In the genomic region with DNA sequence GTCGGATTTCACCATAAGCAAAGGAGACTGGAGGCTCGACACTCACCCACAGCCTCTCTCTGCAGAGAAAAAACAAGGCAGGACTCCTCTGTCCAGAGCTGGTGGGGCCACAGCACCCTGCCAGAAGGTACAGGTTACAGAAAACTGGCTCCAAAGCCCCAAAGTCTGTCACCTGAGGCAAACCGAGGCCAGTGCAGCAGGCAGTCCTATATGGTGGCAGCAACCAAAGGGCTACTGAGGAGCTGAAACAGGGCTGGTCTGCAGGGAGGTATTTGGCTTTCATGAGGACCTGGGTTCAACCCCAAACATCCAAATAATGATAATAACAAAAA, we compare ENCODE assay signal across 21 mouse cellular contexts. TPM values are rescaled to one million over a fixed set of nuclear protein-coding genes. Genes with fewer than 3 reads are reported as not detected.
DNase-seq lines count a peak whose midpoint lies in the region; ATAC-seq and TF ChIP-seq lines count a peak whose summit lies in the region.
"Had no signal": no experiment of that assay in that cellular context is flagged by ENCODE, and none has a peak within 500 bp of the region (broad histone marks: within the 10 kb centered on the region; RNA-seq: fewer than 3 reads in every experiment).

No protein-coding gene starts in this region.

- H3K4me2 ChIP-seq in intestine, embryonic 14.5 days (ENCODE audit: low read length): no peak overlapping the region
- H3K4me2 ChIP-seq in intestine, postnatal 0 days (replicated peaks; ENCODE audit: low read depth): no peak overlapping the region
- H3K4me2 ChIP-seq in midbrain, embryonic 11.5 days: no peak overlapping the region
- H3K4me2 ChIP-seq in midbrain, embryonic 14.5 days (ENCODE audit: low read length): no peak overlapping the region
- H3K4me2 ChIP-seq in limb, embryonic 11.5 days (ENCODE audit: low read depth, severe bottlenecking): no peak overlapping the region
- H3K4me2 ChIP-seq in midbrain, embryonic 16.5 days (ENCODE audit: low read length): no peak overlapping the region
- no peak overlapping the region for H3K4me2 ChIP-seq in heart, embryonic 11.5 days
- H3K4me2 ChIP-seq: embryonic facial prominence, embryonic 12.5 days; intestine, embryonic 15.5 days; liver, embryonic 12.5 days; neural tube, embryonic 15.5 days had no signal

- H3K36me3 ChIP-seq in intestine, embryonic 14.5 days (ENCODE audit: control insufficient read depth, insufficient read depth, low read length): no peaks in the 10 kb centered on the region
- H3K36me3 ChIP-seq in intestine, postnatal 0 days (ENCODE audit: control insufficient read depth, insufficient read depth): no peaks in the 10 kb centered on the region
- H3K36me3 ChIP-seq in midbrain, embryonic 11.5 days (ENCODE audit: control insufficient read depth, insufficient read depth, low read length): no peaks in the 10 kb centered on the region
- no peaks in the 10 kb centered on the region for H3K36me3 ChIP-seq in midbrain, embryonic 14.5 days (ENCODE audit: control insufficient read depth, insufficient read depth, low read length)
- no peaks in the 10 kb centered on the region for H3K36me3 ChIP-seq in limb, embryonic 11.5 days (ENCODE audit: control insufficient read depth, insufficient read depth, low read length)
- H3K36me3 ChIP-seq in midbrain, embryonic 16.5 days (ENCODE audit: control insufficient read depth, insufficient read depth, low read length): no peaks in the 10 kb centered on the region
- no peaks in the 10 kb centered on the region for H3K36me3 ChIP-seq in heart, embryonic 11.5 days (ENCODE audit: control insufficient read depth, insufficient read depth, low read length)
- H3K36me3 ChIP-seq: embryonic facial prominence, embryonic 12.5 days; intestine, embryonic 15.5 days; liver, embryonic 12.5 days; neural tube, embryonic 15.5 days had no signal

- 24% methylated on average over 3 of the region's 3 CpGs for WGBS in intestine, embryonic 14.5 days
- 11% methylated on average over 3 of the region's 3 CpGs for WGBS in intestine, postnatal 0 days
- 6% methylated on average over 3 of the region's 3 CpGs for WGBS in midbrain, embryonic 11.5 days
- 3% methylated on average over 3 of the region's 3 CpGs for WGBS in midbrain, embryonic 14.5 days
- 12% methylated on average over 3 of the region's 3 CpGs for WGBS in limb, embryonic 11.5 days
- WGBS in midbrain, embryonic 16.5 days: 5% methylated on average over 3 of the region's 3 CpGs
- WGBS in heart, embryonic 11.5 days (ENCODE audit: insufficient replicate concordance): 14% methylated on average over 3 of the region's 3 CpGs

- H3K9me3 ChIP-seq in intestine, embryonic 14.5 days (ENCODE audit: control insufficient read depth, low read length): no peaks in the 10 kb centered on the region
- no peaks in the 10 kb centered on the region for H3K9me3 ChIP-seq in intestine, postnatal 0 days (ENCODE audit: control insufficient read depth)
- H3K9me3 ChIP-seq in midbrain, embryonic 11.5 days (ENCODE audit: control insufficient read depth, low read length): no peaks in the 10 kb centered on the region
- no peaks in the 10 kb centered on the region for H3K9me3 ChIP-seq in midbrain, embryonic 14.5 days (ENCODE audit: control insufficient read depth, low read length)
- H3K9me3 ChIP-seq in limb, embryonic 11.5 days (ENCODE audit: control insufficient read depth, low read length): no peaks in the 10 kb centered on the region
- no peaks in the 10 kb centered on the region for H3K9me3 ChIP-seq in midbrain, embryonic 16.5 days (replicated peaks; ENCODE audit: control insufficient read depth, low read length, poor library complexity, severe bottlenecking)
- no peaks in the 10 kb centered on the region for H3K9me3 ChIP-seq in heart, embryonic 11.5 days (replicated peaks; ENCODE audit: control insufficient read depth, low read length)
- H3K9me3 ChIP-seq: embryonic facial prominence, embryonic 12.5 days; intestine, embryonic 15.5 days; liver, embryonic 12.5 days; neural tube, embryonic 15.5 days had no signal

- no peak for TF ChIP-seq CTCF in intestine, postnatal 0 days (IDR thresholded peaks at IDR 0.05; ENCODE audit: low read depth)

- DNase-seq in intestine, embryonic 14.5 days (ENCODE audit: low spot score): peak; percentile 42
- peak; percentile 84 for DNase-seq in midbrain, embryonic 11.5 days (ENCODE audit: low spot score, missing footprints)
- DNase-seq in midbrain, embryonic 14.5 days: no peak
- peak; percentile 42 for DNase-seq in limb, embryonic 11.5 days (ENCODE audit: low spot score)
- no peak for DNase-seq in spleen, postnatal 36 days (ENCODE audit: low spot score in 2 of 2)
- DNase-seq: adrenal gland, adult 8-10 months; cerebellum, adult 9-10 months; gastrocnemius, adult 2 months; heart, postnatal 4 days; kidney, postnatal 10 days; lung, adult 2 months; right cerebral cortex, postnatal 14 days had no signal

- ATAC-seq in intestine, embryonic 14.5 days (replicated peaks; ENCODE audit: low FRiP score, low TSS enrichment, low read depth): no peak
- ATAC-seq in intestine, postnatal 0 days: no peak
- ATAC-seq in midbrain, embryonic 11.5 days (ENCODE audit: low FRiP score): peak; percentile 50
- ATAC-seq in midbrain, embryonic 14.5 days (ENCODE audit: low FRiP score, low TSS enrichment): no peak
- ATAC-seq in limb, embryonic 11.5 days (ENCODE audit: insufficient number of reproducible peaks, low FRiP score, low TSS enrichment, low read depth): 0 out of 2 replicates have a peak, but pooled peaks have one; percentile 46
- 0 out of 2 replicates have a peak, but pooled peaks have one; percentile 3 for ATAC-seq in midbrain, embryonic 16.5 days
- ATAC-seq in heart, embryonic 11.5 days (replicated peaks; ENCODE audit: insufficient number of reproducible peaks, low FRiP score, low TSS enrichment): no peak
- ATAC-seq: intestine, embryonic 15.5 days; liver, embryonic 12.5 days; Patski had no signal

- H3K4me3 ChIP-seq in intestine, embryonic 14.5 days (ENCODE audit: low read depth, low read length): no peak overlapping the region
- no peak overlapping the region for H3K4me3 ChIP-seq in intestine, postnatal 0 days (ENCODE audit: low read depth, low read length)
- no peak overlapping the region for H3K4me3 ChIP-seq in midbrain, embryonic 11.5 days (ENCODE audit: low read depth, low read length)
- no peak overlapping the region for H3K4me3 ChIP-seq in midbrain, embryonic 14.5 days (replicated peaks; ENCODE audit: low read depth, low read length)
- H3K4me3 ChIP-seq in limb, embryonic 11.5 days (ENCODE audit: low read depth, low read length): no peak overlapping the region
- no peak overlapping the region for H3K4me3 ChIP-seq in midbrain, embryonic 16.5 days (ENCODE audit: low read depth, low read length)
- H3K4me3 ChIP-seq in heart, embryonic 11.5 days (ENCODE audit: low read depth, low read length): no peak overlapping the region
- H3K4me3 ChIP-seq: embryonic facial prominence, embryonic 12.5 days; erythroblast, embryonic 14.5 days; gastrocnemius, adult 2 months; intestine, embryonic 15.5 days; liver, embryonic 12.5 days; neural tube, embryonic 15.5 days had no signal

- H3K27ac ChIP-seq in intestine, embryonic 14.5 days (ENCODE audit: low read depth): no peak overlapping the region
- no peak overlapping the region for H3K27ac ChIP-seq in intestine, postnatal 0 days (ENCODE audit: low read depth, low read length)
- no peak overlapping the region for H3K27ac ChIP-seq in midbrain, embryonic 11.5 days (ENCODE audit: low read depth, low read length)
- no peak overlapping the region for H3K27ac ChIP-seq in midbrain, embryonic 14.5 days (replicated peaks; ENCODE audit: low read depth, low read length)
- no peak overlapping the region; the same call in 1 of the 2 replicates for H3K27ac ChIP-seq in limb, embryonic 11.5 days (replicated peaks; ENCODE audit: low read depth, low read length)
- H3K27ac ChIP-seq in midbrain, embryonic 16.5 days (ENCODE audit: low read length): no peak overlapping the region
- no peak overlapping the region for H3K27ac ChIP-seq in heart, embryonic 11.5 days (ENCODE audit: low read depth, low read length)
- H3K27ac ChIP-seq: embryonic facial prominence, embryonic 12.5 days; gastrocnemius, adult 2 months; intestine, embryonic 15.5 days; liver, embryonic 12.5 days; neural tube, embryonic 15.5 days had no signal

- no peaks in the 10 kb centered on the region for H3K4me1 ChIP-seq in intestine, embryonic 14.5 days (replicated peaks; ENCODE audit: control insufficient read depth, insufficient read depth, low read length)
- H3K4me1 ChIP-seq in intestine, postnatal 0 days (replicated peaks; ENCODE audit: control insufficient read depth, insufficient read depth, low read length): no peaks in the 10 kb centered on the region
- peaks cover 11% of the 10 kb centered on the region for H3K4me1 ChIP-seq in midbrain, embryonic 11.5 days (ENCODE audit: control insufficient read depth, insufficient read depth, low read length)
- H3K4me1 ChIP-seq in midbrain, embryonic 14.5 days (ENCODE audit: control insufficient read depth, insufficient read depth, low read length): peaks cover 9% of the 10 kb centered on the region; the same call in 1 of the 2 replicates
- peaks cover 16% of the 10 kb centered on the region for H3K4me1 ChIP-seq in limb, embryonic 11.5 days (ENCODE audit: control insufficient read depth, insufficient read depth, low read length)
- H3K4me1 ChIP-seq in midbrain, embryonic 16.5 days (ENCODE audit: control insufficient read depth, insufficient read depth, low read length): no peaks in the 10 kb centered on the region; the same call in 1 of the 2 replicates
- no peaks in the 10 kb centered on the region for H3K4me1 ChIP-seq in heart, embryonic 11.5 days (ENCODE audit: control insufficient read depth, insufficient read depth, low read length)
- H3K4me1 ChIP-seq: intestine, embryonic 15.5 days; liver, embryonic 12.5 days; neural tube, embryonic 15.5 days had no signal

- H3K27me3 ChIP-seq in intestine, embryonic 14.5 days (replicated peaks; ENCODE audit: control insufficient read depth, insufficient read depth, low read length): no peaks in the 10 kb centered on the region
- no peaks in the 10 kb centered on the region for H3K27me3 ChIP-seq in intestine, postnatal 0 days (replicated peaks; ENCODE audit: control insufficient read depth, insufficient read depth, low read length)
- no peaks in the 10 kb centered on the region for H3K27me3 ChIP-seq in midbrain, embryonic 11.5 days (ENCODE audit: control insufficient read depth, insufficient read depth, low read length)
- no peaks in the 10 kb centered on the region for H3K27me3 ChIP-seq in midbrain, embryonic 14.5 days (ENCODE audit: control insufficient read depth, insufficient read depth, low read length)
- no peaks in the 10 kb centered on the region for H3K27me3 ChIP-seq in limb, embryonic 11.5 days (ENCODE audit: control insufficient read depth, insufficient read depth, low read length)
- no peaks in the 10 kb centered on the region for H3K27me3 ChIP-seq in midbrain, embryonic 16.5 days (ENCODE audit: control insufficient read depth, insufficient read depth, low read depth, low read length)
- H3K27me3 ChIP-seq in heart, embryonic 11.5 days (ENCODE audit: control insufficient read depth, insufficient read depth, low read length): no peaks in the 10 kb centered on the region
- H3K27me3 ChIP-seq: embryonic facial prominence, embryonic 12.5 days; intestine, embryonic 15.5 days; liver, embryonic 12.5 days; neural tube, embryonic 15.5 days; Patski had no signal

- no peak overlapping the region for H3K9ac ChIP-seq in intestine, embryonic 14.5 days (ENCODE audit: low read length)
- no peak overlapping the region for H3K9ac ChIP-seq in intestine, postnatal 0 days (ENCODE audit: low read depth, low read length)
- H3K9ac ChIP-seq in midbrain, embryonic 11.5 days (ENCODE audit: low read length): peak overlapping the region; percentile 12; the same call in 1 of the 2 replicates
- no peak overlapping the region for H3K9ac ChIP-seq in midbrain, embryonic 14.5 days (replicated peaks; ENCODE audit: low read length)
- no peak overlapping the region for H3K9ac ChIP-seq in limb, embryonic 11.5 days (ENCODE audit: low read length)
- no peak overlapping the region for H3K9ac ChIP-seq in midbrain, embryonic 16.5 days (ENCODE audit: low read depth, low read length)
- H3K9ac ChIP-seq in heart, embryonic 11.5 days (ENCODE audit: low read depth, low read length): no peak overlapping the region
- H3K9ac ChIP-seq: embryonic facial prominence, embryonic 12.5 days; intestine, embryonic 15.5 days; liver, embryonic 12.5 days; neural tube, embryonic 15.5 days had no signal

RNA-seq across cellular contexts. Expression of a gene that starts 50.7 kb away (rescaled TPM):
- 61.7 and 66.8 TPM in 2 replicates for polyA plus RNA-seq in intestine, embryonic 14.5 days (2014; fragmentation: Nextera tagmentation; extraction: Ambion mirVana)
- polyA plus RNA-seq in intestine, postnatal 0 days (2015; fragmentation: Nextera tagmentation; extraction: Ambion mirVana): 13.5 and 16.4 TPM in 2 replicates
- polyA plus RNA-seq in midbrain, embryonic 11.5 days (2014; fragmentation: Nextera tagmentation; extraction: Ambion mirVana): 19.9 and 21.7 TPM in 2 replicates
- polyA plus RNA-seq in midbrain, embryonic 14.5 days (2014; fragmentation: Nextera tagmentation; extraction: Ambion mirVana): 64.4 and 72.0 TPM in 2 replicates
- polyA plus RNA-seq in limb, embryonic 11.5 days (2014; fragmentation: Nextera tagmentation; extraction: Ambion mirVana): 31.8 and 36.0 TPM in 2 replicates
- 47.2 and 51.4 TPM in 2 replicates for polyA plus RNA-seq in midbrain, embryonic 16.5 days (2015; fragmentation: Nextera tagmentation; extraction: Ambion mirVana)
- polyA plus RNA-seq in heart, embryonic 11.5 days (2014; fragmentation: Nextera tagmentation; extraction: Ambion mirVana): 54.6 and 59.0 TPM in 2 replicates
- polyA plus RNA-seq: erythroblast, embryonic 14.5 days had no signal

Comparison
In these comparisons a context has a peak if more than half of its experiments do, and no peak if none do; other contexts are left out.
1. ATAC-seq: peak in midbrain, embryonic 11.5 days (single experiment), limb, embryonic 11.5 days (single experiment) and midbrain, embryonic 16.5 days (single experiment); none in intestine, embryonic 14.5 days (single experiment), intestine, postnatal 0 days (single experiment), midbrain, embryonic 14.5 days (single experiment) and heart, embryonic 11.5 days (single experiment).
2. DNase-seq: peak in intestine, embryonic 14.5 days (single experiment), midbrain, embryonic 11.5 days (single experiment) and limb, embryonic 11.5 days (single experiment); none in midbrain, embryonic 14.5 days (single experiment) and spleen, postnatal 36 days (0 of 2).